Mouse (Mus musculus) heart, adult 8-10 months (tissue): ENCODE data around the gene BC080695. TPM values are rescaled to one million over a fixed set of nuclear protein-coding genes. Genes with fewer than 3 reads are reported as not detected.
"Not testable (repeated sequence)": the region's sequence is repeated elsewhere in the genome, so short reads cannot be mapped to it uniquely, and the experiment has no call there.

Experiments used
- DNase-seq: peaks from one replicate; pipeline ENCODE4 v3.0.0; 2022; ENCODE audit warnings: low spot score
- total RNA-seq, 4 experiments: library from RNA; stranded (reverse); gene quantifications; 2 replicates each; pipeline ENCODE4 v1.2.4; 2022

The BC080695 gene
- not detected for total RNA-seq

DNA sequence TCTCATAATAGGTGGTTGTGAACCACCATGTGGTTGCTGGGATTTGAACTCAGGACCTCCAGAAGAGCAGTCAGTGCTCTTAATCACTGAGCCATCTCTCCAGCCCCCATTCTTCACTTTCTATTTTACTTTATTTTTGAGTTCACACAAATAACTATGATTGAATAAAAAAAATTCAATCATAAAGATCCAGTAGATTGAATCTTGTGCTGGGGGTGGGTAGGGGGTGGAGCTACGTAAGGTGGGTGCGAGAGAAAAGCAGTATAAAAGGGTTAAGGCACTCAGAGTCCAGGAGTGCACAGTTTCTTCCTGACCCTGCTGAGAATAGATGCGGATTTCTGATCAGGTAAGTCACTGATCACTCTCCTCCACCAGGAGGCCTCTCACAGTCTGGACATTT is at the start of gene BC080695, which contains the start of gene Gm13057:
BC080695 (plus strand) TSS at position 301 of the 400 bp plus-strand sequence.
Gm13057 (plus strand) TSS at position 310 of the 400 bp plus-strand sequence.
- DNase-seq, result not testable (repeated sequence)

DNA sequence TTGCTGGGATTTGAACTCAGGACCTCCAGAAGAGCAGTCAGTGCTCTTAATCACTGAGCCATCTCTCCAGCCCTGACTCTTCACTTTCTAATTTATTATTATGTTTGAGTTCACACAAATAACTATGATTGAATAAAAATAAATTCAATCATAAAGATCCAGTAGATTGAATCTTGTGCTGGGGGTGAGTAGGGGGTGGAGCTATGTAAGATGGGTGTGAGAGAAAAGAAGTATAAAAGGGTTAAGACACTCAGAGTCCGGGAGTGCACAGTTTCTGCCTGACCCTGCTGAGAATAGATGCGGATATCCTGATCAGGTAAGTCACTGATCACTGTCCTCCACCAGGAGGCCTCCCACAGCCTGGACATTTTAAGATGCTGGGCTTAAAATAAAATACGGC is 40.5 kb upstream of the BC080695 start, which contains the start of gene Gm13043:
Gm13043 (plus strand) TSS at position 301 of the 400 bp plus-strand sequence.
- DNase-seq, result no peak

DNA sequence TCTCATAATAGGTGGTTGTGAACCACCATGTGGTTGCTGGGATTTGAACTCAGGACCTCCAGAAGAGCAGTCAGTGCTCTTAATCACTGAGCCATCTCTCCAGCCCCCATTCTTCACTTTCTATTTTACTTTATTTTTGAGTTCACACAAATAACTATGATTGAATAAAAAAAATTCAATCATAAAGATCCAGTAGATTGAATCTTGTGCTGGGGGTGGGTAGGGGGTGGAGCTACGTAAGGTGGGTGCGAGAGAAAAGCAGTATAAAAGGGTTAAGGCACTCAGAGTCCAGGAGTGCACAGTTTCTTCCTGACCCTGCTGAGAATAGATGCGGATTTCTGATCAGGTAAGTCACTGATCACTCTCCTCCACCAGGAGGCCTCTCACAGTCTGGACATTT is 15.8 kb upstream of the BC080695 start, which contains the start of gene Gm13040:
Gm13040 (plus strand) TSS at position 301 of the 400 bp plus-strand sequence.
- DNase-seq, result not testable (repeated sequence)

DNA sequence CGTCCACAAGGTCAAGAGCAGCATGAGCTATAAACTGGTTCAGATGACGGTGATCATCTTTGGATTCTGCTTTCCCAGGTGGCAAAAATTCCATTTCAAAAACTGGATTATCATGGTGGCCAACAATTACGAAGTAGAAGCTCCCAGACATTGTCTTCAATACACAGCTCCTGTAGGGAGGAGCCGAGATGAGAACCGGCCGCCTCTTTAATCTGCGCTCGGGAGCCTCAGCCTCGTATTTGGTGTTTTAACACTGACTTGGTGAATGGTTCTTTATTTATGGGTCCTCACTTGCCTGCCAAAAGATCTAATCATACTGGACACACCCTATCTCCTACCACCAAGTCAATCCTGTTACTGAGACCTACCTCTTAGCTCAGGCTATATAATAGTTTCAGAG is 60.4 kb downstream of the BC080695 start:
- DNase-seq, result not testable (repeated sequence)

DNA sequence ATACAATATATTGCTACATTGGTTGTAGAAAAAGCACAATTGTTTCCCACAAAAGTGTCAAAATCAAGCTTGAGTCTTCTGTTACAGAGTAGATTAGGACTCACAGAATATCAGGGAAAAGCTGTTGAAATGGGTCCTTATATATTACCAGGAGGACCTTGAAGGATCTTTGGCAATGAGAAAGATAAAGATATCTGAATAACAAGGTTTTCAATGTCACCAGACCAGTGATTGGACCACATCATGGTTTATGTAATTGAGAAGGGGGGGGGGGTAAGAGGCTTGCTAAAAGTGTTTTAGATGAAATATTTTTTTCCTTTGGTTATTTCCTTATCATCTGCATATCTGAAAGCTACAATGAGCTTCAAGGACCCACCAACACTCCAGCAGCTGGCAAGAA is 63.2 kb downstream of the BC080695 start, which contains the start of gene Gm13083:
Gm13083 (plus strand) TSS at position 301 of the 400 bp plus-strand sequence.
- DNase-seq, result not testable (repeated sequence)

DNA sequence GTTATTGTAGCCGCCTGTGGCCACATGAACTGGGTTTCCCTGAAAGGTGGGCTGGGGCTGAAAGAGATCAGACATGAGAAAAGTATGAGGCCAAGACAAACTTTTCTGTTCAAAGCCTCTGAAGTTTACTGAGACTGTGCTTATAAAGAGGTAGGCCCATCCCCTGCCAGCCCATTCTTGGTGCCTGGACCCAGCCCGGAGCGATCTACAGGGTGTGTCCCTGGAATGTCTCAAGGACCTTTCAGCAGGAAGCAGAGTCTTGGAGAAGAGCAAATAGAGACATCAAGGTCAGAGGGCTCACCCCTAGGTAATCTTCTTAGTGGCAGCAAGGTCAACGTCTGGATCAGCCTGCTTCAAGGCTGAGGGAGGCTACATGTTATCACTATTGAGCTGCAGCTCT is 66.6 kb downstream of the BC080695 start:
- not testable (repeated sequence) for DNase-seq

Other genes starting within 250 kb of the BC080695 start
- gene Lrrc38, start 201.9 kb upstream of the BC080695 start, total RNA-seq, result under 1 TPM in 1 of 4 experiments, not detected in 3; 0.14 TPM
- not detected for gene Pramel1, start 157.3 kb upstream of the BC080695 start, total RNA-seq
- gene Pramef8, start 139.3 kb upstream of the BC080695 start, total RNA-seq, result 10 to 100 TPM in 2 of 4 experiments, 1 to 10 TPM in 2; 8.4 to 11.9 (median 10.0) TPM
- not detected for gene Oog4, start 101.4 kb upstream of the BC080695 start, total RNA-seq
- not detected for gene Gm13043, start 40.4 kb upstream of the BC080695 start, total RNA-seq
- not detected for gene Gm13040, start 15.7 kb upstream of the BC080695 start, total RNA-seq
- gene Gm13057, start within 50 bp of the BC080695 start, total RNA-seq, result not detected
- not detected for gene Gm13083, start 63.3 kb downstream of the BC080695 start, total RNA-seq
- not detected for gene Gm13088, start 105.5 kb downstream of the BC080695 start, total RNA-seq
- not detected for gene Gm13089, start 151.0 kb downstream of the BC080695 start, total RNA-seq
- not detected for gene Gm13078, start 167.8 kb downstream of the BC080695 start, total RNA-seq
- not detected for gene Gm13023, start 237.7 kb downstream of the BC080695 start, total RNA-seq